10 mouse cellular contexts compared by ENCODE assay signal in the genomic region with DNA sequence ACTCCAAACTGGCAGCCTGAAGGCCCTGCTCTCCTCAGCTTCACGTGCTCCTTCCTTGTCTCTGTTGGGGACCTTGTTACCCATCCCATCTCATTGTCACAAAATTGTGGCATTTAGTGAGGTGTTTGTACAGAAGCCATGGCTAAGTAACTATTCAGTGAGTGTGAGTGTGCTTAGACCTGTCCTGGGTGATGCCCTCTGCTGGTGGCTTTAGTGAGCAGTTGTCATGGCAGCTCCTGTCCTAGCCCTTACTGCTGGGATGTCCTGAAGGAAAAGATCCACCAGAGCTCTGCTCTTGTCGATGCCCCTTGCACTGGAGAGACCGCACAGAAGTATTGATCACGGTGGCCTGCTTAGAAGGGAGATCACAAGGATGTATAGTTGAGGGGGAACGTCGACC. TPM values are rescaled to one million over a fixed set of nuclear protein-coding genes. Genes with fewer than 3 reads are reported as not detected.
DNase-seq lines count a peak whose midpoint lies in the region; ATAC-seq and TF ChIP-seq lines count a peak whose summit lies in the region.
"Had no signal": no experiment of that assay in that cellular context is flagged by ENCODE, and none has a peak within 500 bp of the region (broad histone marks: within the 10 kb centered on the region; RNA-seq: fewer than 3 reads in every experiment).

No protein-coding gene starts in this region.

- peak; percentile 62; the same call in 1 of the 2 replicates for ATAC-seq in neutrophil, adult 5-6 weeks (ENCODE audit: extremely low read depth, insufficient number of reproducible peaks, low FRiP score, poor library complexity, severe bottlenecking)

- WGBS in cerebellum, adult 2 months, result 89% methylated on average over 6 of the region's 6 CpGs
- WGBS in lung, adult 2 months, result 90% methylated on average over 6 of the region's 6 CpGs

- no peak overlapping the region for H3K27ac ChIP-seq in cerebellum, adult 2 months (ENCODE audit: insufficient read depth, low read length)
- H3K27ac ChIP-seq: embryonic facial prominence, embryonic 13.5 days; midbrain, embryonic 10.5 days had no signal

- peak; percentile 22; the same call in 1 of the 2 replicates for TF ChIP-seq CTCF in cerebellum, adult 2 months (IDR thresholded peaks at IDR 0.05; ENCODE audit: borderline replicate concordance, insufficient read depth, low read depth, low read length)
- peak; percentile 59 for TF ChIP-seq CTCF in lung, adult 2 months (IDR thresholded peaks at IDR 0.05; ENCODE audit: insufficient read depth, low read length)

- no peak for TF ChIP-seq POLR2A in cerebellum, adult 2 months (IDR thresholded peaks at IDR 0.05; ENCODE audit: borderline replicate concordance, insufficient read depth, low read length)
- no peak for TF ChIP-seq POLR2A in lung, adult 2 months (IDR thresholded peaks at IDR 0.05; ENCODE audit: borderline replicate concordance, extremely low read depth, low read depth, low read length)

- H3K4me1 ChIP-seq in cerebellum, adult 2 months (ENCODE audit: control insufficient read depth, insufficient read depth, low read length), result no peaks in the 10 kb centered on the region
- H3K4me1 ChIP-seq in lung, adult 2 months (ENCODE audit: control insufficient read depth, insufficient read depth, low read length), result no peaks in the 10 kb centered on the region
- H3K4me1 ChIP-seq: embryonic facial prominence, embryonic 13.5 days; midbrain, embryonic 10.5 days had no signal

- H3K4me3 ChIP-seq in cerebellum, adult 2 months (replicated peaks; ENCODE audit: insufficient read depth, low read depth, low read length), result no peak overlapping the region
- H3K4me3 ChIP-seq in lung, adult 2 months (replicated peaks; ENCODE audit: extremely low read depth, low read depth, low read length), result no peak overlapping the region
- H3K4me3 ChIP-seq: embryonic facial prominence, embryonic 13.5 days; midbrain, embryonic 10.5 days had no signal

- no peak for DNase-seq in cerebellum, adult 2 months
- no peak for DNase-seq in cerebellum, adult 9-11 months
- no peak for DNase-seq in lung, adult 2 months
- no peak for DNase-seq in lung, postnatal 4 days
- peak; percentile 46 for DNase-seq in adipocyte (ENCODE audit: low spot score)
- DNase-seq in cerebellum, postnatal 25 days, result no peak
- DNase-seq in right cerebral cortex, adult 18-20 months, result no peak

- no peaks in the 10 kb centered on the region for H3K27me3 ChIP-seq in cerebellum, adult 2 months (ENCODE audit: control insufficient read depth, insufficient read depth, low read length)
- H3K27me3 ChIP-seq: embryonic facial prominence, embryonic 13.5 days had no signal

RNA-seq across cellular contexts. Expression of a gene that starts 7.0 kb away (rescaled TPM):
- 81.7 and 84.4 TPM in 2 replicates for polyA plus RNA-seq in cerebellum, adult 2 months (2012; rRNA removed)
- polyA plus RNA-seq in lung, adult 2 months (2012; rRNA removed), result 34.1 and 47.6 TPM in 2 replicates
- 225 and 239 TPM in 2 replicates for total RNA-seq in neutrophil, adult 5-6 weeks (2017)

RNA-seq across cellular contexts. Expression of a gene that starts 11.1 kb away (rescaled TPM):
- polyA plus RNA-seq in cerebellum, adult 2 months (2012; rRNA removed), result not detected in 2 replicates
- 0.06 TPM in 1 of 2 replicates, not detected in the other for polyA plus RNA-seq in lung, adult 2 months (2012; rRNA removed)
- total RNA-seq in neutrophil, adult 5-6 weeks (2017), result 0.74 and 1.0 TPM in 2 replicates

RNA-seq across cellular contexts. Expression of a gene that starts 25.0 kb away (rescaled TPM):
- not detected in 2 replicates for polyA plus RNA-seq in cerebellum, adult 2 months (2012; rRNA removed)
- polyA plus RNA-seq in lung, adult 2 months (2012; rRNA removed), result 0.25 and 0.26 TPM in 2 replicates
- total RNA-seq in neutrophil, adult 5-6 weeks (2017), result 14.4 and 15.8 TPM in 2 replicates

RNA-seq across cellular contexts. Expression of a gene that starts 53.7 kb away (rescaled TPM):
- 0.11 and 0.14 TPM in 2 replicates for polyA plus RNA-seq in cerebellum, adult 2 months (2012; rRNA removed)
- 3.4 and 7.6 TPM in 2 replicates for polyA plus RNA-seq in lung, adult 2 months (2012; rRNA removed)
- total RNA-seq in neutrophil, adult 5-6 weeks (2017), result 30.7 and 34.6 TPM in 2 replicates
